Mouse (Mus musculus) right cerebral cortex, postnatal 10 days (tissue): ENCODE measurements at regions not wholly inside any gene's neighbourhood (a gene's known extent, or its start where the extent isn't known, plus 50 kb on each side); places are given as distances from the start of the nearest gene placed in this dataset.
A peak's percentile ranks its signal among the peaks of the same experiment; 100 is the strongest.
"Not testable (repeated sequence)": the region's sequence is repeated elsewhere in the genome, so short reads cannot be mapped to it uniquely, and the experiment has no call there.

Experiments
- DNase-seq, 2 experiments: peaks; one replicate each; pipeline ENCODE4 v3.0.0; 2021; ENCODE audit warnings: low spot score in 2 of 2

DNA sequence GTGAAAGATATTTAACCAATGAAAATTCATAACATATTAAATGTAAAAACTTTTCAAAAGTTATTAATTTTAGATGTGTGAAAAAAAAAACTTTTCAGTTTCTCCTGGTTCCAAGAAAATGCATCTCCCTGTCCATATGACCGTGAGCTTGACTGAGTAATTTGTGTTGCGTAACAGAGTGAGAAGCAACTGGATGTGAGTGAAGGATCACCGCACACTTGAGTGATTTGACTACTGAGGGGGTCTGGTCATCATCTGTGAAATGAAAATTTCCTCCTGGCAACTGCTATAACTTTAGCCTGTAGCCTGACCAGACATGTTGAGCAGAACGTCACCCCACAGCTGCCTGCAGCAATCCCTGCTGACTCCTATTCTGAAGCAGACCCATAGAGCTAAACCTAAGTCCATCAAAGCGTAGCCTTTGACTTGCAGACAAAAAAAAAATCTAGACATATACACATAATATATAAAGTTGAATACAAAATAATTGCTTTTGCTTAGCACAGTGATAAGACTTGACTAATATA lies 461.2 kb downstream of the Brinp3 start:
- DNase-seq: no peak

DNA sequence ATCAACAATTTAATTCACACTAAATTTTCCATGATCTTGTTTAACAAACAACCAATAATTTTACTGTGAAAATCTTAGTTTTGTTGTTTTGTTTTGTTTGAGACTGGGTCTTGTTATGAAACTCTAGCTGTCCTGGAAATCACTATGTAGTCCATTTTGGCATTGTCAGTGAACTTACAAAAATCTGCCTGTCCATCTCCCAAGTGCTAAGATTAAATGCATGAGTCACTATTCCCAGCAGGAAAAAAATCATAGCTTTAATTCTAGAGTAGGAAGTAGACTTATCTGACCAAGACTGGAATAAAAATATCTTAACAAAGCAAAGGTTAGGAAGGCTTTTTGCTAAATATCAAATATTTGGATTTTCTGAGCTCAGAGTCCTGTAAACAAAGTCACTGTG lies 461.8 kb downstream of the Brinp3 start:
- DNase-seq: no peak

DNA sequence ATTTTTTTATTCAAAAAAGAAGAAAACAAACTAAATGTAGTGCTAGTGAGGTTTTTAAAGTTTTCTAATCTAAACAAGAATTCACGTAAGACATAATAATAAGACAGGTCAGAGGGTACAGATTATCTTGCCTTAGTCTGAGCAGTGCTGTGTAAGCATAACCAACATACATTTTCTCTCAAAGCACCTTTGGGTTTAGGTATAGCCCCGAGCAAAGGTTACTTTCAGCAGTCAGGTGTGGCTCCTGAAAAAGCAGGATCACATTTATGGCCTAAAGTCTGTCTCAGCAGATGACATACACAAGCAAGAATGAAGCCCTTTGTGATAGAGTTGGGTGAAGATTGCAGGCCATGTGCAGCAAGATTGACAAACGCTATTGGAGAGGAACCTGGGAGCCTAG lies 465.9 kb downstream of the Brinp3 start:
- no peak for DNase-seq

GRCm38 (mm10) chr1:146967534-146967933 lies 473.0 kb downstream of the Brinp3 start:
- DNase-seq: no peak

- DNase-seq: no peak
Measured at GRCm38 (mm10) chr1:146967993-146968392, 473.4 kb downstream of the Brinp3 start.

- DNase-seq: no peak
Measured at GRCm38 (mm10) chr1:146983433-146984186, 489.1 kb downstream of the Brinp3 start.

GRCm38 (mm10) chr1:147000018-147000417 lies 505.5 kb downstream of the Brinp3 start:
- DNase-seq: no peak

DNA sequence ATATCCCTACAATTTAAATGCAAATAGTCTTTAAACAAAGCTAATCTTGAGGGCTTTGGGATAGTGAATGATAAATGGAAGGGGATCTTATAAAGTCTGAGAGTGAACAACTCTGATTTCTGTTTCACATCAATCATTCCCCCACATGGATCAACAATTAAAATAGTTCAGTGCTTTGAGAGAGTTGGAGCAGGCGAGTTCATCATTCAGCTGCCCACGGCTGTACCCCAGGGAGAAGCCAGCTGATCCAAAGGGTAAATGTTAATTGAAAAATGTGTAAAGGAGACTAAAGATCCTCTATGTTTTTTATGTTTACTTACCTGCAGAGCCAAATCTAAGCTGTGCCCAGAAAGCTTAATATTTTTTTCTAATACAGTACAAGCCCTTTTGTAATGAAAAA lies 553.2 kb downstream of the Brinp3 start:
- no peak for DNase-seq

GRCm38 (mm10) chr1:147058504-147058903 lies 563.9 kb downstream of the Brinp3 start:
- DNase-seq: no peak

DNA sequence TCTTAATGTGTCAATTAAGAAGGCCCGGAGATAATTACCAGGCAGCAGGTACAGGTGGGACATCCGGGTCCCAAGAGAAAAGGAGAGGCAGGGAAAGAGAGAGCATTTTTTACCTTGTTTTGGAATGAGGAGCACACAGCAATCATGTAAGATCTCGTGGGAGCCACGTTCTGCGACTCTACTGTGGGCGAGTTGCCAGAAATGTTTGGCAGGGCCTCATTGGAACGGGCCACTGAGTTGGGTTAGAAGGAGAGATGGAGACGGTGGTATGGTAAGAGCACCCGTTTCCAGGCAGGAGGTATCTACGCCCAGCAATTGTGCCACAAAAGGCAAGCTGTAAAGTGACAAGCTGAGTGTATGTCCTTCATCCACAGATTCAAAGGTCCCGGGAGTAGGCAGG lies 579.6 kb downstream of the Brinp3 start:
- DNase-seq: no peak

DNA sequence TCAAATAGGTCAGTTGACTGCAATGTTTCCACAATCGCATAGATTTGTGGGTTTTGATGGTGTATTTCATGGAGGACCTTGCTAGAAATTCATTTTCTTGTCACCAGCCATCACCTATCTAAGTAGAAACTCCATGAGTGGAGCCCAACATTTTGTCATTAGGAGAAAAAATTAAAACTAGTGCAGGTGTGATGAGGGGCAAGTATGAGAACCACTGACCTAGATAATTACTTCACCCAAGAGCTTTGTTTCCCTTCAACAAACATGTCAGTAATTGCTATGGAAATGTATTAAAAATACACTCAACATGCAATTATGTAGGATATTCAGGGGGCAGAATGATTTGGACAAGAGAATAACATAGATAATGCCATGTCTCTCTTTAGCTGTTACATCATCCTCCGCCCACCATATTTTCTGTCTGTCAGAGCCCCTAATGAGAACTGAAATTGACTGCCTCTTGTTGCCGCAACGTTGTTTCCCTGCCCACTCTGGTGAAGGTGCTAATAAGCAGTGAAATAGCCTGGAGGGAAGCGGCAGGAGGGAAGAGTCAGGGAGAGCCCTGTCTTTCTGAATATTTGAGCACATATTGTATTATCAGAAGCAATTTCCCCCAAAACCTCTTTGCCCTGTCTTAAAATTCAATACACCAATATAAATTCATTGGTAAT lies 589.7 kb downstream of the Brinp3 start:
- no peak for DNase-seq

DNA sequence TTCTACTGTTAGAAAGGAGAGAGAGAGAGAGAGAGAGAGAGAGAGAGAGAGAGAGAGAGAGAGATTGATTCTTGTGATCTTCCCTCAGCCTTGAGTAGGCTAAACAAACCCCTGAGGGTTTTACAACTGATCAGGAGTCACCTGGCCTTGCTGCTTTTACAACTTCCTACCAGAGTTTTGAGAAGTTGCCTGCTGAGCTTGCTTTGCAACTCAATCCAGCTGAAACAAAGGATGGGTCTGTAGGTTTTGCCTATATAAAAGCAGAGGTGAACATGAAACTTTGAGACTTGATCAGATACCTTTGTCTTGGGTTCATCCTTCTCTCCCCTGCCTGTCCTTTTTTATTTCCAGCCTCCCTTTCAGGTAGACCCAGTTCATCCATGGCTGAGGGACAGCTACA lies 631.0 kb downstream of the Brinp3 start:
- DNase-seq: no peak

DNA sequence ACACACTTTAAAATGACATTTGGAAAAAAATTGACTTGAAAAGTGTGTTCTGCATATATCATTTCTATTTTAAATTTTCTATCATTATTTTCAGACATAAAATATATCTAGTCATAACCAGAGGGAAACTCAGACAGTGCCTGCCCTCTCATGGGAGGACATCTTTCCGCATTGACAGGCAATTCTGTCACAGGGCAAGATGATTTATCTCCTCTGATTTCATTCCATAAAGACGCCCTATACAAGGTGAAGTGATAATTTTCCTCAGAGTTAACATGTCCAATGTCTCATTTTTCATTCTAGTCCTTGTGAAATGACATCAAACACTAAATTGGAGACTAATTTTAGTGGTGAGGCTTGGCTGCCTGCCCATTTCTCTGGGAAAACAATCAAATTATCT lies 643.6 kb downstream of the Brinp3 start:
- peak in 1 of 2 experiments; percentile 23 for DNase-seq

DNA sequence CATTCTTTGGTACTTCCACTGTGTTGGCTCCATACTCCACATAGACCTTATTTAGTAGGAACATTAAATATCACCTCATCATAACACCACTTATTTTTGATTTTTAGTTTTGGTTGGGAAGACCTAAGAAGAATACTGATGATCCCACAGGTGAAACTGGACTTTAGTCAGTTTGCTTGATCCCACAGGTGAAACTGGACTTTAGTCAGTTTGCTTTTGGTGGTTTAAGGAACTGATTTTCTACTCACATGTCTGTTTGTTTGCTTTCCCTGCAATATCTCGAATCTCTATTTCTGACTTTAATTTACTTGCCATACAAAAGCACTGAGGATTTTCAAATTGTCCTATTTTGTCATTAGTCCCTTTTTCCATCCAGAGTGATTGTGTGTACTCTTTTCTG lies 680.8 kb downstream of the Brinp3 start:
- no peak for DNase-seq

DNA sequence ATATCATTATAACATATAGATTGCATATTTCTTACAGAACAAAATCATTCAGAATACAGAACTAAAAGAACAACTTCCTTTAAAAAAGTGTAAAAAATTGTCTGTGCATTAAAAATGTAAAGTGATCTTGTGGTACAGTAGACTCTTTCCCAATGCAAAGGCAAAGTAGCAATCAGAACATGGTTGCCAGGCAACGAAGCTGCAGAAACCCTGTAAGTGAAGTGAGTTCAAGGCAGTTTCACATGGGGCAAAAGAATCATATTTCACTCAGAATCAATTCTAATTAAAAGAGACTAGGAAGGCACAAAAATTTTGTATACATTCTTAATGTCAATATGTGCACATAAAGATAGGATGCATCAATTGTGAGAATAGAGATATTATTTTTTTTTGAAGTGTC lies 692.2 kb downstream of the Brinp3 start:
- peak; percentile 25 for DNase-seq

GRCm38 (mm10) chr1:147187251-147188025 lies 692.9 kb downstream of the Brinp3 start:
- DNase-seq: no peak

DNA sequence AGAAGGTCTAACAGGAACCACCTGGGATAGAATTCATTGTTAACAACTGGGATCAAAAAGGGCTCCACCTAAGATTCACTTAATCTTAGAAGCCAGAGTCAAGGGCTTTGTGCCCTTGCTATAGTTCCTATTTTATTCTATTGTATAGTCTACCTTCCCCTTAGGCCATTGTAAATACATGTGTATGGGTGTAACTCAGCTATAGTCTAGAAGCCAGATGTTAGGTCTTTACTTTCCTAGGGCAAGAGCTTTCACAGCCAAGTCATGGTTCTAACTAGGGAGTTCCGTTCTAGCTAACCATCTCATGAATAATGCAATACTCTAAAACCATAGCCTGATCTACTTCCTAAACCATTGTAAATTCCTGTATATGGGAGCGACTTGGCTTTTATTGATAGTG lies 705.4 kb downstream of the Brinp3 start:
- DNase-seq: not testable (repeated sequence)

- not testable (repeated sequence) for DNase-seq
Measured at GRCm38 (mm10) chr1:147214890-147215289, 720.3 kb downstream of the Brinp3 start.

DNA sequence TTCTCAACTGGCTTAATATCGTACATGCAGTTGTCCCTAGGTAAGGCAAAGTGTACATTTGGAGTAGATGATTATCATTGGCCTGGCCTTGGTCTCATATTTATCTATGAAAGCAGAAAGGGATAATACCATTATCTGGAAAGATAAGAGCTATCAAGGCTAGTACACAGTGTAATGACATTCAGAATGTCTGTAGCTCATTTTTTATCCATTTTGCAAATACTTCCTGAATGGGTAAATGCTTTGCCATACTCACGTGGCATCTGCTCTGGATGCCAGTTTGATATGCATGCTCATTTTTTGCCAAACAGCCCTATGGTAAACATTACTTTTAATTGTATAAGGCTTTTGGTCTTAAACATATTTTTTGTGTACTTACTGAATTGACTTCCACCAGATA lies 723.4 kb downstream of the Brinp3 start:
- no peak for DNase-seq

DNA sequence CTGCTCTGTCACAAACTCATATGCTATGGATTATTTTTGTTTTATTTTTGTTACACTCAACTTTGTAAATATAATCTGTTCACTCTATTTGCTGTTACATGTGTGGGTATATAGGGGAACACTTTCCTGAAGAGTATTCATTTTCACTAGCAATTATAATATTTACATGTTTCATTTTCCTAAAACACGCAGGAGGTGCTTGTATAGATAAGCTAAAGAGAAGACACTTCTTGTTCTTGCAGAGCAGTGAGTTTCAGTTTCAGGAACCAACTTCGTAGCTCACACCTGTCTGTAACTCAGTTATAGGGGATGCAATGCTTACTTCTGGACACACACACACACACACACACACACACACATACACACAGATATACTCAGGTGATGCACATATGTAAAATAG lies 724.9 kb downstream of the Brinp3 start:
- DNase-seq: no peak

- DNase-seq: no peak
Measured at GRCm38 (mm10) chr1:147223232-147223925, 728.8 kb downstream of the Brinp3 start.

- no peak for DNase-seq
Measured at GRCm38 (mm10) chr1:147237565-147237964, 743.0 kb downstream of the Brinp3 start.
